Mouse (Mus musculus) right cerebral cortex, adult 18-20 months (tissue): ENCODE data around the gene Btbd35f28.
"Not testable (repeated sequence)": the region's sequence is repeated elsewhere in the genome, so short reads cannot be mapped to it uniquely, and the experiment has no call there.

ENCODE experiments used
- DNase-seq: peaks from one replicate; pipeline ENCODE4 v3.0.0; 2022; ENCODE audit warnings: mixed read lengths

The Btbd35f28 gene

GRCm38 (mm10) chrX:4196276-4196675, at the start of gene Btbd35f28:
Gene Btbd35f28 (plus strand): TSS chrX:4196576.
- DNase-seq, result not testable (repeated sequence)
